Mouse (Mus musculus) limb, embryonic 10.5 days (tissue): ENCODE measurements at regions not wholly inside any gene's neighbourhood (a gene's known extent, or its start where the extent isn't known, plus 50 kb on each side); places are given as distances from the start of the nearest gene placed in this dataset.

Source experiments
- DNase-seq: peaks from one replicate; pipeline ENCODE4 v3.0.0-alpha.2; 2017; ENCODE audit warnings: low spot score
- H3K27ac ChIP-seq: fragments of 300-500 bp; sonication (generic); 2 replicates; pipeline ENCODE4 v1.5.1; 2016; ENCODE audit warnings: mild to moderate bottlenecking
- H3K27me3 ChIP-seq: fragments of 300-500 bp; sonication (generic); 2 replicates; pipeline ENCODE4 v1.6.1; 2016; ENCODE audit warnings: low read depth, mild to moderate bottlenecking; ENCODE audit not compliant: poor library complexity, severe bottlenecking
- H3K36me3 ChIP-seq: fragments of 300-500 bp; sonication (generic); 2 replicates; pipeline ENCODE4 v1.6.1; 2016; ENCODE audit warnings: mild to moderate bottlenecking, moderate library complexity
- H3K4me1 ChIP-seq: fragments of 300-500 bp; sonication (generic); 2 replicates; pipeline ENCODE4 v1.6.1; 2016
- H3K4me3 ChIP-seq: fragments of 300-500 bp; sonication (generic); 2 replicates; pipeline ENCODE4 v1.5.1; 2016; ENCODE audit warnings: mild to moderate bottlenecking, moderate library complexity
- H3K9me3 ChIP-seq: fragments of 300-500 bp; sonication (generic); replicated peaks from 2 replicates; pipeline ENCODE4 v1.6.1; 2016; ENCODE audit warnings: mild to moderate bottlenecking
- WGBS: fragments of 180-500 bp; shearing (Covaris S2); methylation state at CpG from one replicate; pipeline ENCODE4 v1.1.7; 2016; 5-methylcytosine and 5-hydroxymethylcytosine counted together

GRCm38 (mm10) chr3:149381051-149381450, 390.7 kb upstream of the Adgrl2 start:
- Histone ChIP-seq H3K4me3 (no peak overlapping the region), H3K27ac (no peak overlapping the region), H3K4me1 (0 out of 2 replicates have a peak, but pooled peaks cover 5% of the 10 kb centered on the region), H3K36me3 (no peaks in the 10 kb centered on the region), H3K9me3 (no peaks in the 10 kb centered on the region), H3K27me3 (no peaks in the 10 kb centered on the region)
- WGBS: 64% methylated on average over 6 of the region's 6 CpGs
- no peak for DNase-seq

GRCm38 (mm10) chr3:149379866-149380472, 389.6 kb upstream of the Adgrl2 start:
- no peak for DNase-seq
- WGBS: 80% methylated on average over 15 of the region's 15 CpGs
- Histone ChIP-seq H3K27me3 (no peaks in the 10 kb centered on the region), H3K27ac (no peak overlapping the region), H3K9me3 (no peaks in the 10 kb centered on the region), H3K4me3 (no peak overlapping the region), H3K36me3 (no peaks in the 10 kb centered on the region), H3K4me1 (0 out of 2 replicates have a peak, but pooled peaks cover 5% of the 10 kb centered on the region)

GRCm38 (mm10) chr3:149379249-149379865, 389.0 kb upstream of the Adgrl2 start:
- Histone ChIP-seq H3K4me1 (0 out of 2 replicates have a peak, but pooled peaks cover 5% of the 10 kb centered on the region), H3K9me3 (no peaks in the 10 kb centered on the region), H3K36me3 (no peaks in the 10 kb centered on the region), H3K4me3 (no peak overlapping the region), H3K27me3 (no peaks in the 10 kb centered on the region), H3K27ac (no peak overlapping the region)
- 87% methylated on average over 3 of the region's 3 CpGs for WGBS
- DNase-seq: no peak

- WGBS: 88% methylated on average over 5 of the region's 5 CpGs
- no peaks in the 10 kb centered on the region for H3K9me3 ChIP-seq
- H3K4me3 ChIP-seq: no peak overlapping the region
- no peaks in the 10 kb centered on the region for H3K36me3 ChIP-seq
- no peaks in the 10 kb centered on the region for H3K27me3 ChIP-seq
- no peaks in the 10 kb centered on the region for H3K4me1 ChIP-seq
- H3K27ac ChIP-seq: no peak overlapping the region
- DNase-seq: no peak
Measured at GRCm38 (mm10) chr3:149371439-149371838, 381.1 kb upstream of the Adgrl2 start.

- no peaks in the 10 kb centered on the region for H3K27me3 ChIP-seq
- no peaks in the 10 kb centered on the region for H3K4me1 ChIP-seq
- no peak overlapping the region for H3K27ac ChIP-seq
- no peaks in the 10 kb centered on the region for H3K9me3 ChIP-seq
- WGBS: 90% methylated on average over 6 of the region's 6 CpGs
- H3K4me3 ChIP-seq: no peak overlapping the region
- H3K36me3 ChIP-seq: no peaks in the 10 kb centered on the region
- no peak for DNase-seq
Measured at GRCm38 (mm10) chr3:149370517-149371227, 380.3 kb upstream of the Adgrl2 start.

GRCm38 (mm10) chr3:149367888-149368287, 377.5 kb upstream of the Adgrl2 start:
- H3K9me3 ChIP-seq: no peaks in the 10 kb centered on the region
- no peaks in the 10 kb centered on the region for H3K36me3 ChIP-seq
- H3K27ac ChIP-seq: no peak overlapping the region
- WGBS: 87% methylated on average over 3 of the region's 3 CpGs
- no peaks in the 10 kb centered on the region for H3K27me3 ChIP-seq
- DNase-seq: no peak
- H3K4me1 ChIP-seq: peaks cover 3% of the 10 kb centered on the region; the same call in 1 of the 2 replicates
- no peak overlapping the region for H3K4me3 ChIP-seq

- WGBS: 90% methylated on average over 2 of the region's 2 CpGs
- H3K27me3 ChIP-seq: no peaks in the 10 kb centered on the region
- no peaks in the 10 kb centered on the region for H3K36me3 ChIP-seq
- no peak for DNase-seq
- H3K9me3 ChIP-seq: no peaks in the 10 kb centered on the region
- no peak overlapping the region for H3K27ac ChIP-seq
- H3K4me3 ChIP-seq: no peak overlapping the region
- peaks cover 23% of the 10 kb centered on the region for H3K4me1 ChIP-seq
Measured at GRCm38 (mm10) chr3:149360164-149360563, 369.8 kb upstream of the Adgrl2 start.

- Histone ChIP-seq H3K9me3 (no peaks in the 10 kb centered on the region), H3K4me3 (no peak overlapping the region), H3K4me1 (peaks cover 22% of the 10 kb centered on the region), H3K27ac (no peak overlapping the region), H3K27me3 (no peaks in the 10 kb centered on the region), H3K36me3 (no peaks in the 10 kb centered on the region)
- whole genome bisulfite sequencing: 53% methylated on average over 6 of the region's 6 CpGs
- no peak for DNase-seq
Measured at GRCm38 (mm10) chr3:149358570-149359193, 368.3 kb upstream of the Adgrl2 start.

- Histone ChIP-seq H3K4me3 (0 out of 2 replicates have a peak overlapping the region, but pooled peaks have one; percentile 2), H3K36me3 (no peaks in the 10 kb centered on the region), H3K9me3 (no peaks in the 10 kb centered on the region), H3K27me3 (no peaks in the 10 kb centered on the region), H3K27ac (no peak overlapping the region), H3K4me1 (peaks cover 22% of the 10 kb centered on the region)
- 54% methylated on average over 14 of the region's 14 CpGs for WGBS
- no peak for DNase-seq
Measured at GRCm38 (mm10) chr3:149357903-149358569, 367.7 kb upstream of the Adgrl2 start.

GRCm38 (mm10) chr3:149357121-149357520, 366.8 kb upstream of the Adgrl2 start:
- H3K4me1 ChIP-seq: peaks cover 22% of the 10 kb centered on the region
- no peak overlapping the region for H3K4me3 ChIP-seq
- no peaks in the 10 kb centered on the region for H3K9me3 ChIP-seq
- no peak for DNase-seq
- no peaks in the 10 kb centered on the region for H3K36me3 ChIP-seq
- H3K27ac ChIP-seq: no peak overlapping the region
- no peaks in the 10 kb centered on the region for H3K27me3 ChIP-seq
- 45% methylated on average over 2 of the region's 2 CpGs for WGBS

GRCm38 (mm10) chr3:149355362-149355761, 365.0 kb upstream of the Adgrl2 start:
- WGBS: 90% methylated on average over 11 of the region's 11 CpGs
- no peak overlapping the region for H3K27ac ChIP-seq
- no peaks in the 10 kb centered on the region for H3K36me3 ChIP-seq
- no peak overlapping the region for H3K4me3 ChIP-seq
- peaks cover 22% of the 10 kb centered on the region for H3K4me1 ChIP-seq
- H3K27me3 ChIP-seq: no peaks in the 10 kb centered on the region
- no peak for DNase-seq
- no peaks in the 10 kb centered on the region for H3K9me3 ChIP-seq

GRCm38 (mm10) chr3:149353958-149354357, 363.6 kb upstream of the Adgrl2 start:
- Histone ChIP-seq H3K27me3 (no peaks in the 10 kb centered on the region), H3K9me3 (no peaks in the 10 kb centered on the region), H3K4me1 (peaks cover 29% of the 10 kb centered on the region), H3K36me3 (no peaks in the 10 kb centered on the region), H3K4me3 (no peak overlapping the region), H3K27ac (no peak overlapping the region)
- WGBS: 95% methylated on average over 5 of the region's 5 CpGs
- DNase-seq: no peak
